Mouse (Mus musculus): ENCODE measurements around the gene Col4a2. TPM values are rescaled to one million over a fixed set of nuclear protein-coding genes. Genes with fewer than 3 reads are reported as not detected.
A peak's percentile ranks its signal among the peaks of the same experiment; 100 is the strongest.

Col4a2 gene
- total and polyA plus RNA-seq, 2 experiments from 2014 or later = 26.6 to 95.7 TPM

GRCm38 (mm10) chr8:11344459-11344858, 31.9 kb downstream of the Col4a2 start:
- H3K9me3 ChIP-seq (ENCODE audit: low read length) = no peaks in the 10 kb centered on the region
- no peak overlapping the region for H3K9ac ChIP-seq
- H3K4me3 ChIP-seq (ENCODE audit: low read depth, low read length) = no peak overlapping the region
- no peak for DNase-seq
- ATAC-seq = no peak
- no peaks in the 10 kb centered on the region for H3K27me3 ChIP-seq (ENCODE audit: insufficient read depth, low read length)
- 84% methylated on average over 9 of the region's 9 CpGs for WGBS
- no peak overlapping the region for H3K27ac ChIP-seq (ENCODE audit: low read depth, low read length)
- no peaks in the 10 kb centered on the region for H3K36me3 ChIP-seq (ENCODE audit: insufficient read depth)
- H3K4me2 ChIP-seq (ENCODE audit: low read depth) = no peak overlapping the region
- TF ChIP-seq CTCF (IDR thresholded peaks at IDR 0.05; ENCODE audit: low read depth) = no peak
- H3K4me1 ChIP-seq (ENCODE audit: insufficient read depth) = no peaks in the 10 kb centered on the region

- WGBS = 86% methylated on average over 10 of the region's 10 CpGs
- Histone ChIP-seq H3K4me1 (ENCODE audit: insufficient read depth) (no peaks in the 10 kb centered on the region), H3K27ac (ENCODE audit: low read depth, low read length) (no peak overlapping the region), H3K4me2 (ENCODE audit: low read depth) (no peak overlapping the region), H3K4me3 (ENCODE audit: low read depth, low read length) (no peak overlapping the region), H3K27me3 (ENCODE audit: insufficient read depth, low read length) (no peaks in the 10 kb centered on the region), H3K36me3 (ENCODE audit: insufficient read depth) (no peaks in the 10 kb centered on the region), H3K9me3 (ENCODE audit: low read length) (no peaks in the 10 kb centered on the region), H3K9ac (no peak overlapping the region)
- TF ChIP-seq CTCF (IDR thresholded peaks at IDR 0.05; ENCODE audit: low read depth) = no peak
- DNase-seq = no peak
- ATAC-seq = no peak
Observed at GRCm38 (mm10) chr8:11346225-11346624, 33.6 kb downstream of the Col4a2 start.

- TF ChIP-seq CTCF (IDR thresholded peaks at IDR 0.05; ENCODE audit: low read depth) = no peak
- H3K27me3 ChIP-seq (ENCODE audit: insufficient read depth, low read length) = no peaks in the 10 kb centered on the region
- no peak overlapping the region for H3K9ac ChIP-seq
- H3K9me3 ChIP-seq (ENCODE audit: low read length) = no peaks in the 10 kb centered on the region
- H3K27ac ChIP-seq (ENCODE audit: low read depth, low read length) = no peak overlapping the region
- no peaks in the 10 kb centered on the region for H3K36me3 ChIP-seq (ENCODE audit: insufficient read depth)
- 76% methylated on average over 9 of the region's 9 CpGs for WGBS
- H3K4me3 ChIP-seq (ENCODE audit: low read depth, low read length) = no peak overlapping the region
- no peaks in the 10 kb centered on the region for H3K4me1 ChIP-seq (ENCODE audit: insufficient read depth)
- H3K4me2 ChIP-seq (ENCODE audit: low read depth) = no peak overlapping the region
- ATAC-seq (no peak), DNase-seq (no peak)
Observed at GRCm38 (mm10) chr8:11347699-11348098, 35.1 kb downstream of the Col4a2 start.

GRCm38 (mm10) chr8:11348622-11349021, 36.0 kb downstream of the Col4a2 start:
- Histone ChIP-seq H3K27ac (ENCODE audit: low read depth, low read length) (no peak overlapping the region), H3K4me2 (ENCODE audit: low read depth) (no peak overlapping the region), H3K27me3 (ENCODE audit: insufficient read depth, low read length) (no peaks in the 10 kb centered on the region), H3K9ac (no peak overlapping the region), H3K4me1 (ENCODE audit: insufficient read depth) (no peaks in the 10 kb centered on the region), H3K36me3 (ENCODE audit: insufficient read depth) (no peaks in the 10 kb centered on the region), H3K9me3 (ENCODE audit: low read length) (no peaks in the 10 kb centered on the region), H3K4me3 (ENCODE audit: low read depth, low read length) (no peak overlapping the region)
- no peak for ATAC-seq
- 89% methylated on average over 11 of the region's 11 CpGs for WGBS
- DNase-seq = no peak
- no peak for TF ChIP-seq CTCF (IDR thresholded peaks at IDR 0.05; ENCODE audit: low read depth)

GRCm38 (mm10) chr8:11351355-11351754, 38.8 kb downstream of the Col4a2 start:
- DNase-seq (no peak), ATAC-seq (no peak)
- Histone ChIP-seq H3K9ac (no peak overlapping the region), H3K27ac (ENCODE audit: low read depth, low read length) (no peak overlapping the region), H3K27me3 (ENCODE audit: insufficient read depth, low read length) (no peaks in the 10 kb centered on the region), H3K4me2 (ENCODE audit: low read depth) (no peak overlapping the region), H3K9me3 (ENCODE audit: low read length) (no peaks in the 10 kb centered on the region), H3K36me3 (ENCODE audit: insufficient read depth) (no peaks in the 10 kb centered on the region), H3K4me1 (ENCODE audit: insufficient read depth) (no peaks in the 10 kb centered on the region), H3K4me3 (ENCODE audit: low read depth, low read length) (no peak overlapping the region)
- WGBS = 87% methylated on average over 6 of the region's 6 CpGs
- TF ChIP-seq CTCF (IDR thresholded peaks at IDR 0.05; ENCODE audit: low read depth) = no peak

- no peaks in the 10 kb centered on the region for H3K9me3 ChIP-seq (ENCODE audit: low read length)
- WGBS = 85% methylated on average over 11 of the region's 11 CpGs
- no peak overlapping the region for H3K4me2 ChIP-seq (ENCODE audit: low read depth)
- no peak for TF ChIP-seq CTCF (IDR thresholded peaks at IDR 0.05; ENCODE audit: low read depth)
- H3K4me1 ChIP-seq (ENCODE audit: insufficient read depth) = no peaks in the 10 kb centered on the region
- DNase-seq (no peak), ATAC-seq (no peak)
- no peaks in the 10 kb centered on the region for H3K27me3 ChIP-seq (ENCODE audit: insufficient read depth, low read length)
- no peak overlapping the region for H3K27ac ChIP-seq (ENCODE audit: low read depth, low read length)
- H3K9ac ChIP-seq = no peak overlapping the region
- H3K4me3 ChIP-seq (ENCODE audit: low read depth, low read length) = no peak overlapping the region
- no peaks in the 10 kb centered on the region for H3K36me3 ChIP-seq (ENCODE audit: insufficient read depth)
Observed at GRCm38 (mm10) chr8:11352514-11352913, 39.9 kb downstream of the Col4a2 start.

GRCm38 (mm10) chr8:11354800-11355451, 42.3 kb downstream of the Col4a2 start:
- H3K27me3 ChIP-seq (ENCODE audit: insufficient read depth, low read length) = no peaks in the 10 kb centered on the region

More at GRCm38 (mm10) chr8:11354800-11355451, 42.3 kb downstream of the Col4a2 start:
- Histone ChIP-seq H3K4me1 (ENCODE audit: insufficient read depth) (no peaks in the 10 kb centered on the region), H3K4me3 (ENCODE audit: low read depth, low read length) (no peak overlapping the region), H3K27ac (ENCODE audit: low read depth, low read length) (no peak overlapping the region), H3K4me2 (ENCODE audit: low read depth) (no peak overlapping the region), H3K36me3 (ENCODE audit: insufficient read depth) (no peaks in the 10 kb centered on the region), H3K9me3 (ENCODE audit: low read length) (no peaks in the 10 kb centered on the region), H3K9ac (no peak overlapping the region)
- TF ChIP-seq CTCF (IDR thresholded peaks at IDR 0.05; ENCODE audit: low read depth) = peak; percentile 25; the same call in 1 of the 2 replicates
- ATAC-seq (no peak), DNase-seq (no peak)
- 92% methylated on average over 8 of the region's 8 CpGs for WGBS

All from forebrain, postnatal 0 days (tissue).